Mouse (Mus musculus): ENCODE measurements around the gene Ceacam9. TPM values are rescaled to one million over a fixed set of nuclear protein-coding genes. Genes with fewer than 3 reads are reported as not detected.

The Ceacam9 gene
- polyA plus RNA-seq, 1 experiment from 2014 or later = 0.15 TPM

- no peaks in the 10 kb centered on the region for H3K9me3 ChIP-seq (ENCODE audit: control insufficient read depth, low read length)
- no peaks in the 10 kb centered on the region for H3K4me1 ChIP-seq (replicated peaks; ENCODE audit: control insufficient read depth, insufficient read depth, low read length)
- H3K27ac ChIP-seq (ENCODE audit: low read length) = no peak overlapping the region
- no peaks in the 10 kb centered on the region for H3K27me3 ChIP-seq (replicated peaks; ENCODE audit: control insufficient read depth, insufficient read depth, low read length)
- no peak overlapping the region for H3K4me3 ChIP-seq (replicated peaks; ENCODE audit: low read length)
- WGBS = 33% methylated on average over 8 of the region's 8 CpGs
- no peak for ATAC-seq
- no peaks in the 10 kb centered on the region for H3K36me3 ChIP-seq (ENCODE audit: control insufficient read depth, insufficient read depth)
- no peak overlapping the region for H3K9ac ChIP-seq (replicated peaks; ENCODE audit: low read depth, low read length)
- H3K4me2 ChIP-seq (ENCODE audit: low read length) = no peak overlapping the region
Measured at GRCm38 (mm10) chr7:16760292-16760691, 38.6 kb downstream of the Ceacam9 start.

GRCm38 (mm10) chr7:16761005-16761481 lies 39.3 kb downstream of the Ceacam9 start:
- H3K9ac ChIP-seq (replicated peaks; ENCODE audit: low read depth, low read length) = no peak overlapping the region
- WGBS = 55% methylated on average over 10 of the region's 10 CpGs
- no peak for ATAC-seq

GRCm38 (mm10) chr7:16761630-16762029 lies 39.9 kb downstream of the Ceacam9 start:
- H3K9ac ChIP-seq (replicated peaks; ENCODE audit: low read depth, low read length) = no peak overlapping the region
- 53% methylated on average over 5 of the region's 5 CpGs for WGBS
- H3K4me1 ChIP-seq (replicated peaks; ENCODE audit: control insufficient read depth, insufficient read depth, low read length) = no peaks in the 10 kb centered on the region
- no peaks in the 10 kb centered on the region for H3K36me3 ChIP-seq (ENCODE audit: control insufficient read depth, insufficient read depth)
- H3K4me3 ChIP-seq (replicated peaks; ENCODE audit: low read length) = no peak overlapping the region
- ATAC-seq = no peak
- H3K27ac ChIP-seq (ENCODE audit: low read length) = no peak overlapping the region
- H3K4me2 ChIP-seq (ENCODE audit: low read length) = no peak overlapping the region
- H3K27me3 ChIP-seq (replicated peaks; ENCODE audit: control insufficient read depth, insufficient read depth, low read length) = no peaks in the 10 kb centered on the region
- H3K9me3 ChIP-seq (ENCODE audit: control insufficient read depth, low read length) = no peaks in the 10 kb centered on the region

More at GRCm38 (mm10) chr7:16761005-16761481, 39.3 kb downstream of the Ceacam9 start:
- no peak overlapping the region for H3K4me2 ChIP-seq (ENCODE audit: low read length)
- H3K36me3 ChIP-seq (ENCODE audit: control insufficient read depth, insufficient read depth) = no peaks in the 10 kb centered on the region
- H3K4me1 ChIP-seq (replicated peaks; ENCODE audit: control insufficient read depth, insufficient read depth, low read length) = no peaks in the 10 kb centered on the region
- H3K27ac ChIP-seq (ENCODE audit: low read length) = no peak overlapping the region
- no peak overlapping the region for H3K4me3 ChIP-seq (replicated peaks; ENCODE audit: low read length)
- no peaks in the 10 kb centered on the region for H3K9me3 ChIP-seq (ENCODE audit: control insufficient read depth, low read length)
- H3K27me3 ChIP-seq (replicated peaks; ENCODE audit: control insufficient read depth, insufficient read depth, low read length) = no peaks in the 10 kb centered on the region

- Histone ChIP-seq H3K4me2 (ENCODE audit: low read length) (no peak overlapping the region), H3K27me3 (replicated peaks; ENCODE audit: control insufficient read depth, insufficient read depth, low read length) (no peaks in the 10 kb centered on the region), H3K27ac (ENCODE audit: low read length) (no peak overlapping the region), H3K4me1 (replicated peaks; ENCODE audit: control insufficient read depth, insufficient read depth, low read length) (no peaks in the 10 kb centered on the region), H3K9ac (replicated peaks; ENCODE audit: low read depth, low read length) (no peak overlapping the region), H3K9me3 (ENCODE audit: control insufficient read depth, low read length) (no peaks in the 10 kb centered on the region), H3K36me3 (ENCODE audit: control insufficient read depth, insufficient read depth) (no peaks in the 10 kb centered on the region), H3K4me3 (replicated peaks; ENCODE audit: low read length) (no peak overlapping the region)
- WGBS = 89% methylated on average over 7 of the region's 7 CpGs
- no peak for ATAC-seq
Measured at GRCm38 (mm10) chr7:16763463-16764218, 41.9 kb downstream of the Ceacam9 start.

GRCm38 (mm10) chr7:16766443-16766842 lies 44.7 kb downstream of the Ceacam9 start:
- Histone ChIP-seq H3K4me3 (replicated peaks; ENCODE audit: low read length) (no peak overlapping the region), H3K9me3 (ENCODE audit: control insufficient read depth, low read length) (0 out of 2 replicates have a peak, but pooled peaks cover 2% of the 10 kb centered on the region), H3K9ac (replicated peaks; ENCODE audit: low read depth, low read length) (no peak overlapping the region), H3K27ac (ENCODE audit: low read length) (no peak overlapping the region), H3K4me2 (ENCODE audit: low read length) (no peak overlapping the region), H3K27me3 (replicated peaks; ENCODE audit: control insufficient read depth, insufficient read depth, low read length) (no peaks in the 10 kb centered on the region), H3K36me3 (ENCODE audit: control insufficient read depth, insufficient read depth) (no peaks in the 10 kb centered on the region), H3K4me1 (replicated peaks; ENCODE audit: control insufficient read depth, insufficient read depth, low read length) (no peaks in the 10 kb centered on the region)
- 24% methylated on average over 2 of the region's 2 CpGs for WGBS
- ATAC-seq = no peak

Other genes with a start within 250 kb of the Ceacam9 start
- gene Npas1, start 244.2 kb upstream of the Ceacam9 start, polyA plus RNA-seq (2015; fragmentation: Nextera tagmentation; extraction: Ambion mirVana) = 7.6 and 8.2 TPM in 2 replicates
- gene Arhgap35, start 106.9 kb upstream of the Ceacam9 start, polyA plus RNA-seq (2015; fragmentation: Nextera tagmentation; extraction: Ambion mirVana) = 41.2 and 41.5 TPM in 2 replicates
- not detected in 2 replicates for gene Ceacam15, start 46.2 kb upstream of the Ceacam9 start, polyA plus RNA-seq (2015; fragmentation: Nextera tagmentation; extraction: Ambion mirVana)
- gene Ap2s1, start 16.5 kb downstream of the Ceacam9 start, polyA plus RNA-seq (2015; fragmentation: Nextera tagmentation; extraction: Ambion mirVana) = 364 and 377 TPM in 2 replicates
- 9.8 and 10.7 TPM in 2 replicates for gene Slc1a5, start 59.4 kb downstream of the Ceacam9 start, polyA plus RNA-seq (2015; fragmentation: Nextera tagmentation; extraction: Ambion mirVana)
- 189 and 204 TPM in 2 replicates for gene Strn4, start 94.0 kb downstream of the Ceacam9 start, polyA plus RNA-seq (2015; fragmentation: Nextera tagmentation; extraction: Ambion mirVana)
- 23.1 and 29.0 TPM in 2 replicates for gene Fkrp, start 94.8 kb downstream of the Ceacam9 start, polyA plus RNA-seq (2015; fragmentation: Nextera tagmentation; extraction: Ambion mirVana)
- gene Prkd2, start 121.0 kb downstream of the Ceacam9 start, polyA plus RNA-seq (2015; fragmentation: Nextera tagmentation; extraction: Ambion mirVana) = 6.6 TPM in 2 replicates
- 2.1 and 2.6 TPM in 2 replicates for gene Dact3, start 153.4 kb downstream of the Ceacam9 start, polyA plus RNA-seq (2015; fragmentation: Nextera tagmentation; extraction: Ambion mirVana)
- 1.9 and 4.5 TPM in 2 replicates for gene Gng8, start 169.9 kb downstream of the Ceacam9 start, polyA plus RNA-seq (2015; fragmentation: Nextera tagmentation; extraction: Ambion mirVana)
- gene Ptgir, start 184.6 kb downstream of the Ceacam9 start, polyA plus RNA-seq (2015; fragmentation: Nextera tagmentation; extraction: Ambion mirVana) = 0.15 TPM in 2 replicates
- 308 and 333 TPM in 2 replicates for gene Calm3, start 202.2 kb downstream of the Ceacam9 start, polyA plus RNA-seq (2015; fragmentation: Nextera tagmentation; extraction: Ambion mirVana)
- 85.3 and 118 TPM in 2 replicates for gene Pnmal2, start 222.8 kb downstream of the Ceacam9 start, polyA plus RNA-seq (2015; fragmentation: Nextera tagmentation; extraction: Ambion mirVana)
- 50.1 and 60.9 TPM in 2 replicates for gene Pnmal1, start 237.8 kb downstream of the Ceacam9 start, polyA plus RNA-seq (2015; fragmentation: Nextera tagmentation; extraction: Ambion mirVana)

Data from forebrain, embryonic 16.5 days (tissue).